ENCODE assay signal across 8 mouse cellular contexts in the genomic region with DNA sequence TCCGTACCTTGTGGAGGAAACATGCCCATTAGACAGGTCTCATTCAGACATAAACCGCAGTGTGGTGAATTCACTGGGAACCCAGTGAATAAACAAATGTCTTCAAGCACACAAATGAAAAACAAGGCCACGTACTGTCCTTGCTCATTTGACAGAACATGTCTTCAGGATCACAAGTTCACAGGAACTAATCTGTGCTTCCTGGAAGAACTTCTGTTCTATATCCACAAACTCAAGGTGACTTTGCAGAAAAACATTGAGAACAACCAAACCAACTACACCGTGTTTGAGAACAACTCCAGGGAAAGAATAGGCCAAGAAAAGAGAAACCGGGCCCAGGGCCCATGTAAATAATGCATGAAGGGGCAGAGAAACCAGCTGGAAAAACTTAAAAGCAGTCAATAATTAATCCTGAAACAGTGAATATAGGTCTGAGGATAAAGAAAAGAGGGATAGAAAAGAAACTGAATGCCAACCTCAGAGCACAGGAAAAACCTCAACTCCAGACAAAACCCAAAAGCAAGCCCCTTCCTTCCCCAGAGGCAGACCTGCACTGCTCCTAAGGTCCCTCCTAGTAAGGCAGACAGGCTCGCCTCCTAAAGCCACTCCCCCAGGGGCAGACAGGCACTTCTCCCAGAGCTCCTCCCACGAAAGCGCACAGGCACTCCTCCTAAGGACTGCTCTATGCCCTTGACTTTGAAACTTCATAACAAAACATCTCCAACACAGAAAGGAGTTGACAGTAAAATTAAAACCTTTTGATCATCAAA. TPM values are rescaled to one million over a fixed set of nuclear protein-coding genes. Genes with fewer than 3 reads are reported as not detected.
A peak's percentile ranks its signal among the peaks of the same experiment; 100 is the strongest.
DNase-seq lines count a peak whose midpoint lies in the region; TF ChIP-seq lines count a peak whose summit lies in the region.

No protein-coding gene starts in this region.

- peak overlapping the region; percentile 20; the same call in 1 of the 2 replicates for H3K27ac ChIP-seq in gastrocnemius, adult 2 months

- intact Hi-C loops in gastrocnemius, adult 2 months (cut with DNase I) = no loop called here

- TF ChIP-seq CTCF in gastrocnemius, adult 2 months (IDR thresholded peaks at IDR 0.05) = no peak

- no peak overlapping the region for H3K4me3 ChIP-seq in gastrocnemius, adult 2 months

- DNase-seq in gastrocnemius, adult 2 months = peak; percentile 51
- no peak for DNase-seq in gastrocnemius, adult 8-10 months (ENCODE audit: low spot score in 2 of 2)
- peak; percentile 81 for DNase-seq in adrenal gland, postnatal 10 days
- DNase-seq in heart, adult 8-10 months (ENCODE audit: low spot score) = peak; percentile 44
- peak; percentile 85 for DNase-seq in kidney, postnatal 14 days
- peak; percentile 19 for DNase-seq in ovary, postnatal 10 days (ENCODE audit: low spot score)
- DNase-seq in right cerebral cortex, postnatal 36 days (ENCODE audit: low spot score in 2 of 2) = no peak
- DNase-seq in neural tube, embryonic 10.5 days (ENCODE audit: extremely low spot score, low spot score) = no peak

RNA-seq across cellular contexts. Expression of a gene that starts 44.2 kb away (rescaled TPM):
- total RNA-seq in gastrocnemius, adult 2 months (2021) = 10 to 100 TPM; 15.3 to 17.4 TPM
- total RNA-seq in gastrocnemius, adult 8-10 months (2022) = 10 to 100 TPM; 15.1 to 18.0 (median 16.9) TPM
- total RNA-seq in adrenal gland, postnatal 10 days (2021) = 10 to 100 TPM; 42.3 to 47.1 TPM
- total RNA-seq in heart, adult 8-10 months (2022) = 10 to 100 TPM; 19.8 to 24.7 (median 21.0) TPM

Comparison
In these comparisons a context has a peak if more than half of its experiments do, and no peak if none do; other contexts are left out.
1. DNase-seq: peak in gastrocnemius, adult 2 months (single experiment), adrenal gland, postnatal 10 days (single experiment), heart, adult 8-10 months (single experiment), kidney, postnatal 14 days (single experiment) and ovary, postnatal 10 days (single experiment); none in gastrocnemius, adult 8-10 months (0 of 2), right cerebral cortex, postnatal 36 days (0 of 2) and neural tube, embryonic 10.5 days (single experiment).